Mouse (Mus musculus) lung, adult 2 months (tissue): ENCODE results near the gene Myo3b.

Experiments used
- CTCF ChIP-seq: fragments of 200-500 bp; IDR thresholded peaks from 2 replicates; pipeline ENCODE4 v1.5.1; 2011; ENCODE audit warnings: mild to moderate bottlenecking, low read length, control low read depth; ENCODE audit not compliant: insufficient read depth
- POLR2A ChIP-seq: fragments of 200-500 bp; IDR thresholded peaks from 2 replicates; pipeline ENCODE4 v1.6.1; 2011; ENCODE audit warnings: low read depth, mild to moderate bottlenecking, control low read depth, low read length, borderline replicate concordance; ENCODE audit errors: extremely low read depth

DNA sequence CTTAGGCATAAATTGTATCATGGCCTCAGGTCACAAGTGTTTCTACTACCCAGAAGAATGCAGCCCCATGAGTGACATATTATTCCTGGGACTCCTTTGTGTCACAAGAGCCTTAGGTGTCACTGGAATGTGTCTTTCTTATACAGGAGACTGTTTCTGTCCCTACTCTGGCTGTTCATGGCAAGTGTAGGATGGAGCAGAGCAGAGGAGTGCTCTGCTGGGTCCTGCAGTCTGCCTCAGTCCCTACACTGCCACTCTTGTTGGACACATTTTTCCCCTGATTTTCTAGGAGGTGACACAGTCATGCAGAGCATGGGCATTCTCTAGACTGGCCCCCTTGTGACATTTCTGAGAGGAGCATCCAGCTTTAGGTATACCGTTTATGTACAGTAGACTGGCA, 350.2 kb downstream of the Myo3b start:
- no peak for TF ChIP-seq CTCF
- TF ChIP-seq POLR2A: no peak
